Mouse (Mus musculus) heart, embryonic 12.5 days (tissue): Measurements from ENCODE around the gene Haghl. TPM values are rescaled to one million over a fixed set of nuclear protein-coding genes. Genes with fewer than 3 reads are reported as not detected.
A peak's percentile ranks its signal among the peaks of the same experiment; 100 is the strongest.
"Not testable (repeated sequence)": the region's sequence is repeated elsewhere in the genome, so short reads cannot be mapped to it uniquely, and the experiment has no call there.

Experiments used
- ATAC-seq: fragments of 200-750 bp; cut with Nextera tagmentation; 2 replicates; pipeline ENCODE4 v1.8.0; 2017; ENCODE audit warnings: moderate TSS enrichment, moderate library complexity; ENCODE audit not compliant: insufficient number of reproducible peaks, low FRiP score
- H3K27ac ChIP-seq: fragments of 300-500 bp; sonication (generic); 2 replicates; pipeline ENCODE4 v1.5.1; 2016; ENCODE audit warnings: mild to moderate bottlenecking, moderate library complexity; ENCODE audit not compliant: poor library complexity, severe bottlenecking
- H3K27me3 ChIP-seq: fragments of 300-500 bp; sonication (generic); replicated peaks from 2 replicates; pipeline ENCODE4 v1.6.1; 2016; ENCODE audit warnings: mild to moderate bottlenecking, moderate library complexity
- H3K36me3 ChIP-seq: fragments of 300-500 bp; sonication (generic); 2 replicates; pipeline ENCODE4 v1.6.1; 2016; ENCODE audit warnings: mild to moderate bottlenecking, moderate library complexity
- H3K4me1 ChIP-seq: fragments of 300-500 bp; sonication (generic); replicated peaks from 2 replicates; pipeline ENCODE4 v1.6.1; 2016; ENCODE audit warnings: mild to moderate bottlenecking
- H3K4me2 ChIP-seq: fragments of 300-500 bp; sonication (generic); 2 replicates; pipeline ENCODE4 v1.6.1; 2016; ENCODE audit warnings: mild to moderate bottlenecking, moderate library complexity
- H3K4me3 ChIP-seq: fragments of 300-500 bp; sonication (generic); 2 replicates; pipeline ENCODE4 v1.5.1; 2016; ENCODE audit warnings: mild to moderate bottlenecking
- H3K9ac ChIP-seq: fragments of 300-500 bp; sonication (generic); 2 replicates; pipeline ENCODE4 v1.6.1; 2016; ENCODE audit warnings: mild to moderate bottlenecking, moderate library complexity
- H3K9me3 ChIP-seq: fragments of 300-500 bp; sonication (generic); replicated peaks from 2 replicates; pipeline ENCODE4 v1.6.1; 2016; ENCODE audit warnings: mild to moderate bottlenecking, moderate library complexity
- WGBS: fragments of 180-500 bp; shearing (Covaris S2); methylation state at CpG from one replicate; pipeline ENCODE4 v1.1.7; 2016; 5-methylcytosine and 5-hydroxymethylcytosine counted together
- polyA plus RNA-seq: library from polyadenylated mRNA; unstranded; fragments of >200 nt; fragmentation: Nextera tagmentation; extraction: Ambion mirVana; gene quantifications from 2 replicates; pipeline ENCODE4 v1.2.1, GENCODE M21; 2016

The Haghl gene
- polyA plus RNA-seq, 1 experiment from 2014 or later, result 50.5 TPM

DNA sequence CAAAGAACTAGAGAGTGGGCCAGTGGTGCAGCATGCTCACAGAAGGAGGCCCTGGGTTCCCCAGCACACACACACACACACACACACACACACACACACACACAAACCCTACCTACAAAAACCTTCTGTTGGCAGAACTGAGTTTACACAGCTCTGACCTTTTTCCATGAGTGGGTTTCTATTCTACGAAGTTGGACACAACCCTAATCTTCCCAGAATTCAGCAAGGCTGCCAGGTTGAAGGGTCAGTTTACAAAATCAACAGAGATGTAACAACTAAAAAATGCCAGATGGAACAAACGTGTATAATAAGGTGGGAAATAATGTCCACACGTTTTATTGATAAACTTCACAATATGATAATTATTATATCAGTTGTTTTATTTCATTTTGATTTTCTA is 27.8 kb downstream of the Haghl start:
- WGBS, result 54% methylated on average over 3 of the region's 3 CpGs
- Histone ChIP-seq H3K4me1 (peaks cover 15% of the 10 kb centered on the region; the same call in 1 of the 2 replicates), H3K4me3 (no peak overlapping the region), H3K27ac (no peak overlapping the region), H3K9me3 (no peaks in the 10 kb centered on the region), H3K36me3 (no peaks in the 10 kb centered on the region), H3K4me2 (no peak overlapping the region), H3K27me3 (peaks cover 21% of the 10 kb centered on the region), H3K9ac (no peak overlapping the region)
- ATAC-seq, result no peak

DNA sequence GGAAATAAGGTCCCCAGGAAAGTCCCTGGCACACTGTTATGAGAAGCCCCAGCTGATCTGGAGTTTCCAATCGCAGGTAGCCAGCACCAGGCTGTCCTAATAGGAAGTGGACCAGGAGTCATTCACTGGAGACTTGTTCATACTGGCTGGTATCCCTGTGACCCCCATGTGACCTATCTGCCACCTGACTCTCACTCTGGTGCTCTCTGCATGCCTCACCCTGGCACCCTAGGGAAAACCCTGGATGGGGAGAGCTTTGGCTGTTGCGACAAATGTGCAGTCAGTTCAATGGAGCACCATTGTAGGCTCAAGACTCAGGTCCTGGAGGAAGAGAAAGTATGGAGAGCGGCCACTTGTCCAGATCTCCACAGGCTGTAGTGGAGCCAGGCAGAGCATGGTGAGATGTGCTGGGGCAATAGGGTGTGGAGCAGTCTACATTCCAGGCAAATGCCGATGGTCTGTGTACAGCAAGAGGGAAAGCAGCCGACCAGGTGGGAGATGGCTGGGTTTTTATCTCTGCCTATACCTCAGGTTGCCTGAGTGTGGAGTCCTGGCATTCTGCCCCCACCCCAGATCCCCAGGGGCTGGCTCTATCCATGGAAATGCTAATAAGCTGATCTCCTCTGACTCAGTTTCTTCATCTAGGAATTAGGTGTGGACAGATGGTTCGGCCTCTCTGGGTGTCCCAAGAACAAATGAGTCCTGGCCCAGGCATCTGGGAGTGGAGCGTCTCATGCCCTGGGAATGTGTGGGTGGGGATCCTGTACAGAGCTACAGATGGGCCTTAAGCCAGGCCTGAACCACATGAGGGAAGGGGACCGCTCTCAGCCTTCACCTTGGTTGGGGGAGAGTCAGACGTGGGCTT is 28.9 kb downstream of the Haghl start:
- Histone ChIP-seq H3K27me3 (peaks cover 24% of the 10 kb centered on the region), H3K4me1 (peaks cover 19% of the 10 kb centered on the region), H3K4me2 (no peak overlapping the region), H3K9me3 (no peaks in the 10 kb centered on the region), H3K36me3 (no peaks in the 10 kb centered on the region), H3K4me3 (no peak overlapping the region), H3K9ac (no peak overlapping the region), H3K27ac (no peak overlapping the region)
- ATAC-seq, result peak; percentile 38; the same call in 1 of the 2 replicates
- 65% methylated on average over 9 of the region's 9 CpGs for WGBS

DNA sequence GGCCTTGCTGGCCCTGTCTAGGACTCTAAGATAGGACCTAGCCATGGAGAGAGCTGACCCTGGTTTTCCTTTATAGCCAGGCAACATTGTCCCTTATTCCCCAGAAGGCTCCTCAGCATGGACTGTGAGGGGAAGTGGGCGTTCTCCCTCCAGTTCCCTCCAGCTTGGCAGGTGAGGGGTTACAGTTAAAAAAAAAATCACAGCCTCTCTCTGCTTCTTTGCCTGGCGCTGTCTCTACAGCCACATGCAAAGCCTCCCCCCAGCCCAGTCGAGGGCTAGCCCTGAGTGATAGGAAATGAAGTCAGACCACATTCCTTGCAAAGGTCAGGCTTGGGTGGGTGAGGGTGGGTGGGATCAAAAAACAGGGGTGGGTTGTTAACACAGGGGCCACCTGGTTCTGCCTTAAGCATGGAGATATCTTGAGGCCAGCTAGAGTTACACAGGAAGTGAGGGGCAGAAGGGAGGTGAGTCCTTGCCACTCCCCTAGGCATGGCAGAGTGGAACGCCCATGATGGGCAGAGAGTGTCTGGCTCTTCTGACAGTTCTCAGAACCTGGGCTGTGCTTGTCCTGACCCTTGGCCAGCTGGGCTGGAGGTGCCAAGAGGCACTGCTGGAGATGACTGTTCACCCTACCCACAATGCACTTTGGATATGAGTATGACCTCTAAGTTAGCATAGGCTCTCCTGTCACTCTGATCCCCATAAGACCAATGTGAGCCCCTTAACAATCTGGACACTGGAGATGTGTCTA is 29.7 kb downstream of the Haghl start:
- H3K4me2 ChIP-seq, result no peak overlapping the region
- 27% methylated on average over 4 of the region's 4 CpGs for WGBS
- no peak overlapping the region for H3K9ac ChIP-seq
- H3K4me1 ChIP-seq, result peaks cover 27% of the 10 kb centered on the region
- peaks cover 24% of the 10 kb centered on the region for H3K27me3 ChIP-seq
- H3K27ac ChIP-seq, result no peak overlapping the region
- H3K9me3 ChIP-seq, result no peaks in the 10 kb centered on the region
- no peak overlapping the region for H3K4me3 ChIP-seq
- peak; percentile 54; the same call in 1 of the 2 replicates for ATAC-seq
- H3K36me3 ChIP-seq, result no peaks in the 10 kb centered on the region

DNA sequence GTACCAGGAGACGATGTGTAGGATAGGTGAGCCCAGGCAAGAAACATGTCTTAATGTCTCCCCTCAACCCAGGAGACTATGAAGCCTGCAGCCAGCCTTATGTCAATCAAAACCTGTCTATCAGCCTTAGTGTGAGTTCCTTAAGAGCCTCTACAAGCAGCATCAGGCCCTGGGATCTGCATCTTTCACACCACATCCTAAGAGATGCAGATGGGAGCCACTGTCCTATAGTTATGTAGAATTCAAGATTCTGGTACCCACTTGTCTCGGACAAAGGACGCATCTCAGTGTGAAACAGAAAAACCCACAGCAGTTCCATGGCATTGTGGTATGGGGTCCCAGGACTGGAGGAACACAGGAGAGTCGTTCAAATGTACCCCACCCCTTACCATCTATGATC is 30.4 kb downstream of the Haghl start:
- no peak overlapping the region for H3K9ac ChIP-seq
- H3K9me3 ChIP-seq, result no peaks in the 10 kb centered on the region
- 81% methylated on average over 4 of the region's 4 CpGs for WGBS
- no peak overlapping the region for H3K27ac ChIP-seq
- H3K4me1 ChIP-seq, result peaks cover 27% of the 10 kb centered on the region
- H3K27me3 ChIP-seq, result peaks cover 24% of the 10 kb centered on the region
- ATAC-seq, result no peak
- no peak overlapping the region for H3K4me2 ChIP-seq
- H3K36me3 ChIP-seq, result no peaks in the 10 kb centered on the region
- no peak overlapping the region for H3K4me3 ChIP-seq

DNA sequence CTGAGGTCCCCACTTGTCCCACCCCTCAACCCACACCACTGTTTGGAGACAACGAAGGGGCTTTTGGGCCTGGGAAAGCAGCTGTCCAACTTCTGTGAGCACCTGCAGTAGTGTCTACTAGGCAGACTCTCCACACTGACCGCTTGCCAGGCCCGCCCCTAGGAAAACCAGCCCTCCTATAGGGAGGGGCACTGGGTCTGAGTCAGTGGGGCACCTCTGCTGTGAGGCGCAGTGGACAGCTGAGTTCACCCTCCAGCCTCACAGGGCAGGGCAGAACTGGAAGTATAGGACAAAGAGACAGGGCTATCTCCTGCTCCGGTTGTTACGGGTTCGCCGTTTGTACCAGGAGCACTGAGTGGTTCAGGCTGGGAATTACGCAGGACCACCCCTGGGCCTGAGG is 31.2 kb downstream of the Haghl start, which contains the start of gene Msln:
Msln (minus strand) TSS at position 138 of the 400 bp plus-strand sequence.
- Histone ChIP-seq H3K4me1 (peaks cover 27% of the 10 kb centered on the region), H3K27ac (no peak within 1 kb of the TSS), H3K4me2 (no peak within 1 kb of the TSS), H3K9ac (no peak within 1 kb of the TSS), H3K27me3 (peaks cover 23% of the 10 kb centered on the region), H3K36me3 (no peaks in the 10 kb centered on the region), H3K4me3 (no peak within 1 kb of the TSS), H3K9me3 (no peaks in the 10 kb centered on the region)
- 80% methylated on average over 9 of the region's 9 CpGs for WGBS
- no peak for ATAC-seq

DNA sequence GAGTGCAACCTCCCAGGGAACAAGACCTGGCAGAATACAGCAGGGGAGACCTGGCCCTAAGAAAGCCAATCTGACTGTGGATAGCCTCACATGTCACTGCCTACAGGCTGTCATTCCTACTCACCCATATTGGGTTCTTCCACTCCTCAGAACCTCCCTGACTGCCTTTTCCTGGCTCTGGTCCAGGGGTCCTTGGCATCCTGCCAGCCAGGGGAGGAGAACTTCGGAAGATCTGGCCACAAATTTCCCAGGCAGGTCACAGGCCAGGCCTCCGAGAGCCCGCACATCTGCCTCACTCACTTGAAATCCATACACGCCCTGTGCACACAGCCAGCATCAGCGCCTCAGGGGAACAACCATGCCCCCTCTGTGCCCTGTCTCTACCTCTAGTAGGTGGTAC is 34.0 kb downstream of the Haghl start:
- H3K36me3 ChIP-seq, result no peaks in the 10 kb centered on the region
- H3K27ac ChIP-seq, result no peak overlapping the region
- H3K4me2 ChIP-seq, result no peak overlapping the region
- 46% methylated on average over 5 of the region's 5 CpGs for WGBS
- no peaks in the 10 kb centered on the region for H3K9me3 ChIP-seq
- no peak overlapping the region for H3K9ac ChIP-seq
- no peak for ATAC-seq
- no peak overlapping the region for H3K4me3 ChIP-seq
- peaks cover 26% of the 10 kb centered on the region; the same call in 1 of the 2 replicates for H3K27me3 ChIP-seq
- H3K4me1 ChIP-seq, result peaks cover 21% of the 10 kb centered on the region

DNA sequence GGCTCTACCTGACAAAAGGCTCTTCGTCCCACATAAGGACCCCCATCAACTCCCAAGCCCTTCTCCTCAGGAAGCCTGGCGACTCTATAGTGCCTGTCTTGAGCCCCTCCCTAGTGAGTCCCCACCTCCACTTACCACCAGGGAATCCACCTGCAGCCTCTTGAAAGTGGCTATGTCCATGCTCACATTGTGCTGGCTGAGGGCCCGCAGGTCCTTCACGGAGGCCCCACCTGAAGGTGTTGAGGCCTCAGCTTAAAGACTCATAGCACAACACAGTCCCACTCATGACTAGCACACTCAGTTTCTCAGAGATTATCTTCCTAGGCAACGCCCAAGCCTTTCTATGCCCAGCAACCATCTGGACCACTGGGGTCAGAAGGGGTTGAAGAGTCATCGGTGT is 36.2 kb downstream of the Haghl start:
- H3K27ac ChIP-seq, result no peak overlapping the region
- no peaks in the 10 kb centered on the region for H3K36me3 ChIP-seq
- peaks cover 38% of the 10 kb centered on the region for H3K27me3 ChIP-seq
- no peak for ATAC-seq
- no peak overlapping the region for H3K9ac ChIP-seq
- no peaks in the 10 kb centered on the region for H3K9me3 ChIP-seq
- H3K4me1 ChIP-seq, result peaks cover 12% of the 10 kb centered on the region
- no peak overlapping the region for H3K4me3 ChIP-seq
- no peak overlapping the region for H3K4me2 ChIP-seq
- 76% methylated on average over 6 of the region's 6 CpGs for WGBS

DNA sequence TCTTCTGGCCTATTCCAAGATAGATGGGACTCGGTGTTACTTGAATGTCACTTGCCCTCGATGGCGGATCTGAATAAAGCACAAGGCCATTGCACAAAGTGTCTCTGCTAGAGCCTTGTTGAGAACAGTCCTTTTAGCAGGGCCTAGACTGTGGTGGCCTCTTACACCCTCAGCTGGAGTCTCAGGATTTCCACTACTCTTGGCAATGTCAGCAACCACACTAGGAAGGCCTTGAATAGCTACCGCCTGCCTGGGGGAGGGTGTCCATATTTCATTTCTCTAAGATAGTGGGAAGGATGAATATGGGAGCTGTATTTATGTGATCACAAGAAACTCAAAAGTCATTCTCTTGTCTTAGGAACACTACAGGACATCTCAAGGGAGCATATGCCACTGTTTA is 37.2 kb downstream of the Haghl start:
- peaks cover 36% of the 10 kb centered on the region for H3K27me3 ChIP-seq
- peaks cover 12% of the 10 kb centered on the region for H3K4me1 ChIP-seq
- WGBS, result 82% methylated on average over 4 of the region's 4 CpGs
- H3K4me2 ChIP-seq, result no peak overlapping the region
- no peak for ATAC-seq
- H3K36me3 ChIP-seq, result no peaks in the 10 kb centered on the region
- H3K9ac ChIP-seq, result no peak overlapping the region
- no peak overlapping the region for H3K4me3 ChIP-seq
- no peak overlapping the region for H3K27ac ChIP-seq
- H3K9me3 ChIP-seq, result no peaks in the 10 kb centered on the region

DNA sequence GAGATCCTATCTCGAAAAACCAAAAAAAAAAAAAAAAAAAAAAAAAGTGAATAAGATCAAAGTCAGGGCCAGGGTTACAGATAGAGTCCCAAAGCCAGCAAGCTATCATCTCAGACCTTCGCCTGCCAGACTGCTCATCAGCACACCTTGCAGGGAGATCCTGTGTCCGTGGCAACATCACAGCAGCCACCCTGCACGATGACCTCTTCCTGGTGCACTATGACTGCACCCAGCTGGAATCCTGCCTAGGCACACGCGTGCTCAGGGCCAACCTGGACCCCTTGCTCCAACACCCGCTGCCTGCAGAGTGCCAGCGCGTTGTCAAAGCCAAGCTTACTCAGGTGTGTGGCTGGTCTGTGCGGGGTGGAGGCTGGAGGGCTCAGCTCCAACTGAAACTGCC is 41.2 kb downstream of the Haghl start:
- no peaks in the 10 kb centered on the region for H3K4me1 ChIP-seq
- H3K4me3 ChIP-seq, result no peak overlapping the region
- no peak overlapping the region for H3K9ac ChIP-seq
- H3K36me3 ChIP-seq, result no peaks in the 10 kb centered on the region
- H3K9me3 ChIP-seq, result no peaks in the 10 kb centered on the region
- no peak overlapping the region for H3K27ac ChIP-seq
- H3K27me3 ChIP-seq, result peaks cover 38% of the 10 kb centered on the region
- H3K4me2 ChIP-seq, result no peak overlapping the region
- WGBS, result 71% methylated on average over 10 of the region's 10 CpGs
- ATAC-seq, result no peak

DNA sequence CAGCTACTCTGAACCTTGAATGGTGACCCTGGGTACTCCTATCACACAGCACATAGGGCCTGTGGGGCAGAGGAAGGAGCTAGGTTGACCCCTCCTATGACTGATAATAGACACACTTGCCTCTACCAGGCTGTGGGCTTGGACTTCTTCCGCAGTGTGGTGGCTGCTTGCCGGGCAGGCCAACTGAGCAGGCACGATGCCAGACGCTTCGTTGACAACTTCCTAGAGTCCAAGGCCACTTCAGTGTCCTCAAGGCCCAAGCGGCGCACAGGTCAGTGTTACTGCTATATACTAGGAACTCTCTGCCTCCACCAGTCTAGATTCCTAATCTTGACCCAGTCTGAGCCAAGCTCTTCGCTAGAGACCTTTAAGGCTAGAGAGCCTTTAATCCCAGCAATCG is 41.6 kb downstream of the Haghl start:
- no peaks in the 10 kb centered on the region for H3K9me3 ChIP-seq
- no peak for ATAC-seq
- WGBS, result 81% methylated on average over 9 of the region's 9 CpGs

DNA sequence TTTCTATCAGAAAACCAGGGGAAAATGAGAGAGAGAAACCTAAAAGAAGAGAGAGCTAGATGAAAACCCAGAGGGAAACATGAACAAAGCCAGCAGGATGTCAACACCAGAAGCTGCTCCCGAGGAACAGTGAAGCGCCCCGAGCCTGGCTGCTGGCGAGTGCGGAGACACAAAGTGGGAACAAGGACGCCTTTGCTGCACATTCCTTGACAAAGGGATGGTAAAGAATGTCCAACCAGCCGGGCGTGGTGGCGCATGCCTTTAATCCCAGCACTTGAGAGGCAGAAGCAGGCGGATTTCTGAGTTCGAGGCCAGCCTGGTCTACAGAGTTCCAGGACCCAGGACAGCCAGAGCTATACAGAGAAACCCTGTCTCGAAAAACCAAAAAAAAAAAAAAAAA is 44.0 kb downstream of the Haghl start:
- not testable (repeated sequence) for H3K4me1 ChIP-seq, H3K9me3 ChIP-seq, H3K27ac ChIP-seq, H3K36me3 ChIP-seq, H3K4me3 ChIP-seq, H3K4me2 ChIP-seq, H3K9ac ChIP-seq, ATAC-seq
- 69% methylated on average over 12 of the region's 12 CpGs for WGBS
- peaks cover 48% of the 10 kb centered on the region for H3K27me3 ChIP-seq

More for the DNA sequence above, 41.6 kb downstream of the Haghl start:
- no peak overlapping the region for H3K9ac ChIP-seq
- peaks cover 43% of the 10 kb centered on the region for H3K27me3 ChIP-seq
- no peaks in the 10 kb centered on the region for H3K36me3 ChIP-seq
- H3K4me1 ChIP-seq, result no peaks in the 10 kb centered on the region
- no peak overlapping the region for H3K27ac ChIP-seq
- H3K4me3 ChIP-seq, result no peak overlapping the region
- no peak overlapping the region for H3K4me2 ChIP-seq
